Mouse (Mus musculus) heart, postnatal 0 days (tissue): ENCODE results near the gene Arrdc1. TPM values are rescaled to one million over a fixed set of nuclear protein-coding genes. Genes with fewer than 3 reads are reported as not detected.

ENCODE experiments used
- ATAC-seq: fragments of 200-750 bp; cut with Nextera tagmentation; 2 replicates; pipeline ENCODE4 v1.8.0; 2017; ENCODE audit warnings: low read depth, moderate number of reproducible peaks, moderate library complexity; ENCODE audit not compliant: insufficient read depth
- DNase-seq: peaks from one replicate; pipeline ENCODE4 v3.0.0-alpha.2; 2016; ENCODE audit warnings: low spot score
- H3K27ac ChIP-seq: fragments of 300-500 bp; sonication (generic); 2 replicates; pipeline ENCODE4 v1.5.1; 2014; ENCODE audit warnings: low read depth, mild to moderate bottlenecking
- H3K27me3 ChIP-seq: fragments of 300-500 bp; sonication (generic); 2 replicates; pipeline ENCODE4 v1.6.1; 2014; ENCODE audit warnings: low read length, mixed read lengths; ENCODE audit not compliant: control insufficient read depth, insufficient read depth
- H3K36me3 ChIP-seq: fragments of 300-500 bp; sonication (generic); replicated peaks from 2 replicates; pipeline ENCODE4 v1.6.1; 2014; ENCODE audit warnings: low read length, mixed read lengths; ENCODE audit not compliant: control insufficient read depth, insufficient read depth
- H3K4me1 ChIP-seq: fragments of 300-500 bp; sonication (generic); 2 replicates; pipeline ENCODE4 v1.6.1; 2014; ENCODE audit warnings: antibody characterized with exemption; ENCODE audit not compliant: control insufficient read depth, insufficient read depth
- H3K4me2 ChIP-seq: fragments of 300-500 bp; sonication (generic); 2 replicates; pipeline ENCODE4 v1.6.1; 2014; ENCODE audit warnings: low read depth, mild to moderate bottlenecking, low read length, moderate library complexity
- H3K4me3 ChIP-seq: fragments of 300-500 bp; sonication (generic); 2 replicates; pipeline ENCODE4 v1.5.1; 2014; ENCODE audit warnings: low read depth, low read length
- H3K9ac ChIP-seq: fragments of 300-500 bp; sonication (generic); replicated peaks from 2 replicates; pipeline ENCODE4 v1.6.1; 2014; ENCODE audit warnings: low read depth, low read length, mixed read lengths
- H3K9me3 ChIP-seq: fragments of 300-500 bp; sonication (generic); replicated peaks from 2 replicates; pipeline ENCODE4 v1.6.1; 2016; ENCODE audit warnings: low read length; ENCODE audit not compliant: control insufficient read depth
- CTCF ChIP-seq: IDR thresholded peaks from 2 replicates; pipeline ENCODE4 v1.5.1; 2016; ENCODE audit warnings: antibody characterized with exemption, control low read depth, low read depth
- EP300 ChIP-seq: IDR thresholded peaks from 2 replicates; pipeline ENCODE4 v1.6.1; 2016; ENCODE audit warnings: antibody characterized with exemption, low read depth
- WGBS: fragments of 180-500 bp; shearing (Covaris S2); extraction: QIAGEN DNeasy Blood & Tissue Kit; methylation state at CpG from one replicate; pipeline ENCODE4 v1.1.7; 2014; 5-methylcytosine and 5-hydroxymethylcytosine counted together
- polyA plus RNA-seq: library from polyadenylated mRNA; unstranded; fragments of >200 nt; fragmentation: Nextera tagmentation; extraction: Ambion mirVana; gene quantifications from 2 replicates; pipeline ENCODE4 v1.2.1, GENCODE M21; 2015
- total RNA-seq: library from RNA; depleted of rRNA; stranded (reverse); fragments of >200 nt; gene quantifications from 2 replicates; pipeline ENCODE4 v1.2.3, GENCODE M21; 2014; ENCODE audit warnings: low replicate concordance

Arrdc1 gene
- total and polyA plus RNA-seq, 2 experiments from 2014 or later, result 11.9 to 12.2 TPM

DNA sequence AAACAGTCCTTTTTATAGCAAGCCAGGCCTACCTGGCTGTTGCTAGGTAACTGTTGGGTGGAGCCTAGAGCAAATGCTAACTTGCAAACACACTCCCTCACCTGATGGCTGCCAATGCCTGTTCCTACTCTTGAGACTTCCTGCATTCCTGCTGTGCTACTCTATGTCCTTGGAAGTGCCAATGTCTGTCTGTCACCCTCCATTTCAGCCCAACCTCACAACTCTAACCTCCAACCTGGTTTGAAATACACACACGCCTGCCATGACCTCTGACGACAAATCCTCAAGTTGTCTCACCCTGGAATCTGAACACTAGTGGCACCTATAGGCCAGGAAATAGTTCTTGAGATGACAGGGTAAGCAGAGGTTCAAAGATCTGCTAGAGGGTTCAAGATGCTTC is 5.9 kb downstream of the Arrdc1 start:
- Histone ChIP-seq H3K27ac (no peak overlapping the region), H3K9ac (no peak overlapping the region), H3K4me2 (no peak overlapping the region), H3K36me3 (no peaks in the 10 kb centered on the region), H3K9me3 (no peaks in the 10 kb centered on the region), H3K4me1 (0 out of 2 replicates have a peak, but pooled peaks cover 2% of the 10 kb centered on the region), H3K27me3 (no peaks in the 10 kb centered on the region), H3K4me3 (no peak overlapping the region)
- ATAC-seq, result no peak
- 57% methylated on average over 2 of the region's 2 CpGs for WGBS
- DNase-seq, result no peak
- TF ChIP-seq CTCF (no peak), EP300 (no peak)

DNA sequence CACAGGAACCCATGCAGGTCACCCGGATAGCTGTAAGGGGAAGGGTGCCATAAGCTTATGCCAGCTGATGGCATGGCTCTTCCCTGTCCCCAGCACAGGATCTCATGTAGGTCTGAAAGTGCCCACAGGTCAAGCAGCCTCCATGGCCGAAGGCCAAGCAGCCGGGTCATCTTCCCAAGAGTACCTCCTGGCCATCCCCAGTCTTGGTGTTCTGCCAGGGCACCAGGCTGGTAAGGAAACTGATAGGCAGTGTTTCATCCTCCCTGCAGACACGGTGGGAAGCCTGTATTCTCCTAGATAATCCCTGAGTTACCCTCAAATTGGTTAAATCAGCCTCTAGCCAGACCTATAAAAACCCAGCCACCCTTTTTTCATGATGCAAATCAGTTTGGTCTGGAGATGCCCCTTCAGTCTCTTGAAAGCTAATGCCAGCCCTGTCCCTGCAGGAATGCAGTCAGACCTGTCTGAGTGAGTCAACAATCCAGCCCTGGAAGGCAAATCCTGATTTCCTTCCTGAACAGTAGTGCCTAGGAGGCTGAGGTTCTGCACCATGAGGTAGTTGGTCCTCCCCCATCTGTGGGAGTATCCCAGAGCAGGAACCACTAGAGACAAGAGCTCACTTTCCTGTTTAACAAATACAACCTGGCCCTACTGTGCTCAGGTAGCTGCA is 7.1 kb downstream of the Arrdc1 start:
- Histone ChIP-seq H3K27me3 (no peaks in the 10 kb centered on the region), H3K36me3 (no peaks in the 10 kb centered on the region), H3K27ac (peak overlapping the region; percentile 3; the same call in 1 of the 2 replicates), H3K4me3 (no peak overlapping the region), H3K9ac (no peak overlapping the region), H3K4me2 (no peak overlapping the region), H3K9me3 (no peaks in the 10 kb centered on the region), H3K4me1 (no peaks in the 10 kb centered on the region)
- no peak for ATAC-seq
- no peak for DNase-seq
- TF ChIP-seq CTCF (no peak), EP300 (no peak)
- WGBS, result 62% methylated on average over 4 of the region's 4 CpGs

DNA sequence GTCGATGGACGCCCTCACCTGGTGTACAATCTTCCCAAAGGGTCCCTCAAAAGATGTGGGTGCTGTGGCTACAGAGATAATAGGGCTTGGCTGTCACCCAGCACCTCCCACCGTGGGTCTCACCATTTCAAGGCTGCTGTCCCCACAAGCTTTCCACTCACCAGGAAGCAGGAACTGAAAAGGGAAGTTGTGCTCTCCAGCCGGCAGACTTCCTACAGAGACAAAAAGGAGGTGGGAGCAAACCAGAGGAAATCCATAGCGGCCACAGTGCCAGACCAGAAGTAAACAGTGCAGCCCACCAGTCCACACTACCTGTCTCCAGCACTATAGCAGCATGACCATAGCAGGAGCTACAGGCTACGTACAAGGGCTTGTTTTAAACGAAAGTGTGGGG is 8.1 kb downstream of the Arrdc1 start:
- Histone ChIP-seq H3K36me3 (no peaks in the 10 kb centered on the region), H3K27ac (no peak overlapping the region), H3K9me3 (no peaks in the 10 kb centered on the region), H3K9ac (no peak overlapping the region), H3K27me3 (no peaks in the 10 kb centered on the region), H3K4me2 (no peak overlapping the region), H3K4me1 (no peaks in the 10 kb centered on the region), H3K4me3 (no peak overlapping the region)
- 59% methylated on average over 7 of the region's 7 CpGs for whole genome bisulfite sequencing
- no peak for DNase-seq
- TF ChIP-seq CTCF, result no peak
- no peak for TF ChIP-seq EP300
- ATAC-seq, result no peak

DNA sequence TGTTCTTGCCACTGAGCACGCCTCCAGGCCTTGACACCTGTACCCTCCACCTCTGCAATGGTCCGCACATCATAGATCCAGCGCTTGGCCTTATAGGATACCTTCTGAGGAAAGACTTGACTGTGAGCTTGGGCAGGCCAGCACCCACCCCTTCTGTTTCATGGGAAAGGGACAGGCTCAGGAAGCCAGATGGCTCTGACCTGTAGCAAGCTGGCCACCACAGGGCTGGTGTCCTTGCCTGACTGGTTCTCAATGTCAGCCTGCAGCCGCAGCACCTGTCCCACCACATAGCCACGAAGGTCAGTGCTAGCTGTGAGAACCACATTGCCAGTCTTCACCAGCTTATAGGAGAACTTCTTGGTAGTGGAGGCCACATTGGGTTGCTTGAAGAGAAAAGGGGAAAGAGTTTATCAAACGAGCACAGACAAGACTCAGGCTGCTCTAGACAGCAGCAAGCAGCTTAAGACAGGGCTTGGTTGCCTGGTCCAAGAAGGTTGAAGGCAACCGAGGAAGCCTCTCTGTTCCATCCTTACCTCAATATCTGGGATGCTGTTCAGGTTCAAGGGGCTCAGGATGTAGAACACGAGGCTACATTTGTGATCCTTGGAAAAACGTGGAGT is 8.6 kb downstream of the Arrdc1 start:
- H3K27me3 ChIP-seq, result no peaks in the 10 kb centered on the region
- DNase-seq (no peak), ATAC-seq (no peak)
- no peaks in the 10 kb centered on the region for H3K9me3 ChIP-seq
- no peaks in the 10 kb centered on the region for H3K36me3 ChIP-seq
- no peak overlapping the region for H3K9ac ChIP-seq
- H3K4me3 ChIP-seq, result no peak overlapping the region
- H3K4me2 ChIP-seq, result no peak overlapping the region
- WGBS, result 81% methylated on average over 9 of the region's 9 CpGs
- H3K27ac ChIP-seq, result no peak overlapping the region
- H3K4me1 ChIP-seq, result no peaks in the 10 kb centered on the region
- TF ChIP-seq CTCF, result no peak
- no peak for TF ChIP-seq EP300

DNA sequence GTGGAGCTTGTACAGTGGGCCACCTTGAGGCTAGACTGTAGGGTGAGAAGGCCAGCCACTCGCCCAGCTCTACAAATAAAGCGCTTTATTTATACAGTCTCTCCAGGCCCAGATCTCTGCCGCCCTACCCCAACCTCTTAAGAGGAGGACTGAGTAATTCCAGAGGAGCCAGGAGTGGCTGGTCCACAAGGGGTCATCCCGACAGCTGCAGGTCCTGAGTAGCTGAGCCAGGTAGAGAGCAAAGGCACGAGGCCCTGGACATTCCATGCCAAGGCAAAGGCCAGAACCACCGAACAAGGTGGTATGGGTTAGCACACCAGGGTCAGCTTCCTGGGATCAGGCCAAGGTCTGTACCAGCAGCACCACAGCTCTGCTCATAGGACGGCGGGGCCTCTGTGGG is 9.8 kb downstream of the Arrdc1 start:
- no peak overlapping the region for H3K4me3 ChIP-seq
- TF ChIP-seq CTCF (no peak), EP300 (no peak)
- H3K4me1 ChIP-seq, result no peaks in the 10 kb centered on the region
- 76% methylated on average over 8 of the region's 8 CpGs for WGBS
- H3K27ac ChIP-seq, result no peak overlapping the region
- ATAC-seq (no peak), DNase-seq (no peak)
- no peaks in the 10 kb centered on the region for H3K36me3 ChIP-seq
- no peaks in the 10 kb centered on the region for H3K27me3 ChIP-seq
- no peak overlapping the region for H3K9ac ChIP-seq
- no peaks in the 10 kb centered on the region for H3K9me3 ChIP-seq
- H3K4me2 ChIP-seq, result no peak overlapping the region

DNA sequence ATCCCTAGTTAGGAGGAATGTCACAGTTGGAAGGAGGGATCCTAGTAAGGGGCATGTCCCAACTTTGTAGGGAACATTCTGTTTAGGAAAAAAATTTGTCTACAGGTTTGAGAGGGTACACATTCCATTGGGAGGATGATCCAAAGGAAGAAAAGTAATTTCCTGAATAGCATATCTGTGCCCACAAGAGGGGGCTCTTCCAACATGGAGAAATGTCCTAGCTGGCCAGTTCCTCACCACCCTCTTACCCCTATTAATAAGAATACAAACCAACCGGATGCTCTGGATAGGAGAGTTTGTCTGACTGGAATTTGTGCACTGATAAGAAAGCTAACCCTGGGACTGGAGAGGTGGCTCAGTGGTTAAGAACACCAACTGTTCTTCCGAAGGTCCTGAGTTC is 11.5 kb downstream of the Arrdc1 start:
- Histone ChIP-seq H3K27ac (no peak overlapping the region), H3K4me1 (no peaks in the 10 kb centered on the region), H3K36me3 (no peaks in the 10 kb centered on the region), H3K27me3 (no peaks in the 10 kb centered on the region), H3K9me3 (no peaks in the 10 kb centered on the region), H3K4me2 (no peak overlapping the region), H3K4me3 (no peak overlapping the region), H3K9ac (no peak overlapping the region)
- WGBS, result 48% methylated on average over 2 of the region's 2 CpGs
- no peak for ATAC-seq
- DNase-seq, result peak; percentile 25
- TF ChIP-seq EP300 (no peak), CTCF (peak; percentile 44)
